Mouse (Mus musculus) C2C12 (cell line): ENCODE measurements around the gene Nhsl2.

ENCODE experiments used
- MYOG ChIP-seq: IDR thresholded peaks from one replicate; pipeline ENCODE4 v1.6.1; 2011; ENCODE audit not compliant: control insufficient read depth, insufficient read length; ENCODE audit errors: extremely low read depth
- USF1 ChIP-seq: IDR thresholded peaks from one replicate; pipeline ENCODE4 v1.6.1; 2011; ENCODE audit warnings: low read depth, mild to moderate bottlenecking, control low read depth, moderate library complexity

DNA sequence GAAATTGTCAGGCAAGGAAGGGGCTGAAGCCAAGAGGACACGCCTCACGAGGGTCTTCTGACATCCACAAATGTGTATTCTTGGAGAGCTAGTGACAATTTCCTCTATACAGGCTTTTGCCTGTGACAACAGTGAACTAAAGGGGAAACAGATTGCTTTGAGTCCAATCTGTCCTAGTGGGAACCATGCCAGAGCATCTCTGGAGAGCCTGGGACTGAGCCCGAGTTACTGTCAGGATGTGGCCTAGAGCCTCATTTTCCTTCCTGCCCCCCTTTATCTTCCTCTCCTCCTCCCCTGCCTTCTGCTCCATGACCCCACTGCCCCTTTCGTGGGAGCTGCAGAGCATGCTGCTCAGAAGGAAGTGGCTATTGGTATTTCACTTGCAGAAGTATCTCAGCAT, 49.2 kb downstream of the Nhsl2 start:
- no peak for TF ChIP-seq USF1
- TF ChIP-seq MYOG: no peak
